Mouse (Mus musculus): Measurements from ENCODE around the gene Ms4a13.

DNA sequence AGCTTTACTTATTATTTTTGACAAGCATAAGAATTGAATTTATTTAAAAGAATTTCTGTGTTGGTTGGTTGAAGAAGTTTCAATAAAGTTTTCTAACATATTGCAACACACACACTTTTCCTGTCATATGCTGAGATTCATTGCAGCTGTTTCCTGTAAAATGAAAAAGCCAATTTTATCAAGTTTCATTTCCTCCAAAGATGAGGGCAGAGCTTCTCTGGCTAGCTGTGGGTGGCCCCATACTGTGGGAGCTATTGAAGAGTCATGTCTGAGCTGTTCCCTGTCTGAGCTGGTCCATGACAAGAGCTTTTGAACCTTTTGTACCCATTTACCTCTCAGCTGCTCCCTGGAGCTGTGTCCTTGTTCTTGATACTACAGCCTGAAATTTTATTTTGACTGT is 47.7 kb upstream of the Ms4a13 start:
- TF ChIP-seq CTCF (IDR thresholded peaks at IDR 0.05; ENCODE audit: low read depth) (no peak), EP300 (IDR thresholded peaks at IDR 0.05; ENCODE audit: low read depth) (no peak)
